Mouse (Mus musculus) liver, postnatal 0 days (tissue): ENCODE measurements around the gene Hps4. TPM values are rescaled to one million over a fixed set of nuclear protein-coding genes. Genes with fewer than 3 reads are reported as not detected.

Experiments used
- ATAC-seq: fragments of 200-750 bp; cut with Nextera tagmentation; 2 replicates; pipeline ENCODE4 v1.8.0; 2017; ENCODE audit warnings: mild to moderate bottlenecking, moderate library complexity
- DNase-seq: peaks from one replicate; pipeline ENCODE4 v3.0.0-alpha.2; 2016
- H3K27ac ChIP-seq: fragments of 300-500 bp; sonication (generic); 2 replicates; pipeline ENCODE4 v1.5.1; 2014; ENCODE audit warnings: antibody characterized with exemption, moderate library complexity, mild to moderate bottlenecking, low read depth
- H3K27me3 ChIP-seq: fragments of 300-500 bp; sonication (generic); 2 replicates; pipeline ENCODE4 v1.6.1; 2014; ENCODE audit warnings: low read length, control low read depth, mixed read lengths; ENCODE audit not compliant: insufficient read depth
- H3K36me3 ChIP-seq: fragments of 300-500 bp; sonication (generic); replicated peaks from 2 replicates; pipeline ENCODE4 v1.6.1; 2014; ENCODE audit warnings: mild to moderate bottlenecking, control low read depth, low read length, moderate library complexity, mixed read lengths; ENCODE audit not compliant: insufficient read depth
- H3K4me1 ChIP-seq: fragments of 300-500 bp; sonication (generic); 2 replicates; pipeline ENCODE4 v1.6.1; 2014; ENCODE audit warnings: antibody characterized with exemption, mild to moderate bottlenecking, control low read depth; ENCODE audit not compliant: insufficient read depth
- H3K4me2 ChIP-seq: fragments of 300-500 bp; sonication (generic); 2 replicates; pipeline ENCODE4 v1.6.1; 2014; ENCODE audit warnings: low read depth, mild to moderate bottlenecking, low read length, moderate library complexity, mixed read lengths
- H3K4me3 ChIP-seq: fragments of 300-500 bp; sonication (generic); 2 replicates; pipeline ENCODE4 v1.5.1; 2014; ENCODE audit warnings: low read depth, low read length
- H3K9ac ChIP-seq: fragments of 300-500 bp; sonication (generic); replicated peaks from 2 replicates; pipeline ENCODE4 v1.6.1; 2014; ENCODE audit warnings: mild to moderate bottlenecking, moderate library complexity
- H3K9me3 ChIP-seq: fragments of 300-500 bp; sonication (generic); 2 replicates; pipeline ENCODE4 v1.6.1; 2016; ENCODE audit warnings: mild to moderate bottlenecking, control low read depth, low read length, mixed read lengths
- CTCF ChIP-seq: sonication (generic); IDR thresholded peaks from 2 replicates; pipeline ENCODE4 v1.5.1; 2016; ENCODE audit warnings: antibody characterized with exemption, low read depth
- EP300 ChIP-seq: IDR thresholded peaks from 2 replicates; pipeline ENCODE4 v1.6.1; 2016; ENCODE audit warnings: antibody characterized with exemption, low read depth, mild to moderate bottlenecking
- WGBS: fragments of 180-500 bp; shearing (Covaris S2); extraction: QIAGEN DNeasy Blood & Tissue Kit; methylation state at CpG from one replicate; pipeline ENCODE4 v1.1.7; 2014; ENCODE audit not compliant: insufficient replicate concordance; 5-methylcytosine and 5-hydroxymethylcytosine counted together
- polyA plus RNA-seq: library from polyadenylated mRNA; unstranded; fragments of >200 nt; fragmentation: Nextera tagmentation; extraction: Ambion mirVana; gene quantifications from 2 replicates; pipeline ENCODE4 v1.2.1, GENCODE M21; 2015

Hps4 gene
- polyA plus RNA-seq, 1 experiment from 2014 or later: 11.5 TPM

DNA sequence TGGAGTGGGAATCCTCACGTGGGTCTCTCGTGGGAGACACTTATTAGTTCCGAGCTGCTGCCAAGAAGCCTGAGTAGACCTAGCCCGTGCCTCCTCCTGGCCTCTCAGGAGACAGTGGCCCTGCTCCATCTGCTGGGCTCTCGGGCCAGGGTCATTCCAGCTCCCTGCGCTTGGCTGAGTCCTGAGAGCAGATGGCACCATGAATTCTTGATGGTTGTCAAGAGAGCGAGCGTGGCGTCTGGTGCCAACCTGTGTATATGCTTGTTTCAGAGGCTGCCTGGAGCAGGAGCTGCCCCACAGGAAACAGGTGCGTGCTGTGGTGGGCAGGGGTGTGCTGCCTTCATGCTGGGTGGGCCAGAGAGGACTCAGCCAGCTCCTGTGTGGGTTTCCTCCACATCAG, 25.8 kb downstream of the Hps4 start:
- Histone ChIP-seq H3K36me3 (peaks cover 22% of the 10 kb centered on the region), H3K4me1 (no peaks in the 10 kb centered on the region)

DNA sequence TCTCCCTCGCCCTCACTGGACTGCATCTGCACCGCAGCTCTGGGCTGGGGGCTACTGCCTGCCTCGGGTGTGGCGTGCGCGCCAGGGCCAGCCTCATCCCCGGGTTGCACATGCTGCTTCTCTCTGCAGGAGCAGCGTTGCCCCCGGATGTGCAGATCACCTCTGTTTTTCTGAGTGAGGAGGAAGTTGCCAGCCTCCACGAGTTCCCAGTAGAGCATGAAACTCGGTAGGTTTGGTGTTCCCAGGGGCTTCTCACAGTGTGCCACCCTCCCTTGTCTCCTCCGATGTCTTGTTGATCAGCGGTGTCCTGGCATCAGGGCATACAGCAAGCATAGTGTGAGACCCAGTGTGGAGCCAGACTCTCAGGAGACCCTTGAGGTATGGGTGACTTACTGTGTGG, 26.4 kb downstream of the Hps4 start:
- no peak overlapping the region for H3K9ac ChIP-seq
- H3K4me1 ChIP-seq: no peaks in the 10 kb centered on the region
- H3K9me3 ChIP-seq: no peaks in the 10 kb centered on the region
- H3K27ac ChIP-seq: no peak overlapping the region
- no peaks in the 10 kb centered on the region for H3K27me3 ChIP-seq
- DNase-seq: no peak
- no peak overlapping the region for H3K4me2 ChIP-seq
- 79% methylated on average over 13 of the region's 13 CpGs for WGBS
- TF ChIP-seq CTCF (no peak), EP300 (no peak)
- H3K36me3 ChIP-seq: peaks cover 21% of the 10 kb centered on the region
- no peak overlapping the region for H3K4me3 ChIP-seq
- no peak for ATAC-seq

More for the DNA sequence above, 25.8 kb downstream of the Hps4 start:
- no peak overlapping the region for H3K4me2 ChIP-seq
- ATAC-seq (no peak), DNase-seq (no peak)
- TF ChIP-seq EP300 (no peak), CTCF (no peak)
- H3K9ac ChIP-seq: no peak overlapping the region
- H3K27me3 ChIP-seq: no peaks in the 10 kb centered on the region
- no peaks in the 10 kb centered on the region for H3K9me3 ChIP-seq
- H3K4me3 ChIP-seq: no peak overlapping the region
- WGBS: 82% methylated on average over 10 of the region's 10 CpGs
- no peak overlapping the region for H3K27ac ChIP-seq

DNA sequence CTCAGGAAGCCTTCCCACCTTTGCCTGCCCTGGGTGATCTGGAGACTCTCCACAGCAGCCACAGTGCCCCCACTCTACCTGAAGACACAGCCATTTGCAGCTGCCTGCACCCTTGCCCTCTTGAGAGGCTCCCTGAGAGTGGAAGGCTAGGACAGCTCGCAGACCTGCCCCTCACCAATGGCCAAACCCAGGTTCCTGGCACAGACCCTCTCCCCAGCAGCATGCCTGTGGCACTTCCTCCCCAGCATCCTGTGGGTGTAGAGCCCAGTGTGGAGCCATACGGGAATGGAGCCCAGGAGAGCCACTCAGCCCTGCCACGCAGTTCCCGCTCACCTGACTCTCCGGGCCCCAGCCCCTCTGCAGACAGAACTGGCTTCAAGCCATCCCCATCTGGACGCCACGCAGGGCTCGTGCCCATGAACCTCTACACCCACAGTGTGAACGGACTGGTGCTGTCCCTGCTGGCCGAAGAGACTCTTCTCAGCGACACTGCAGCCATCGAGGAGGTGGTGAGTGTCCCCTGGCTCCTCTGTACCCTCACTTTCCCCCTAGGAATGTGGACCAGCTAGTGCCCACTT, 27.4 kb downstream of the Hps4 start:
- 87% methylated on average over 12 of the region's 12 CpGs for WGBS
- Histone ChIP-seq H3K9me3 (no peaks in the 10 kb centered on the region), H3K27ac (no peak overlapping the region), H3K4me1 (no peaks in the 10 kb centered on the region), H3K4me3 (no peak overlapping the region), H3K36me3 (peaks cover 19% of the 10 kb centered on the region), H3K4me2 (no peak overlapping the region), H3K9ac (no peak overlapping the region), H3K27me3 (no peaks in the 10 kb centered on the region)
- ATAC-seq (no peak), DNase-seq (no peak)
- TF ChIP-seq EP300: no peak
- no peak for TF ChIP-seq CTCF

DNA sequence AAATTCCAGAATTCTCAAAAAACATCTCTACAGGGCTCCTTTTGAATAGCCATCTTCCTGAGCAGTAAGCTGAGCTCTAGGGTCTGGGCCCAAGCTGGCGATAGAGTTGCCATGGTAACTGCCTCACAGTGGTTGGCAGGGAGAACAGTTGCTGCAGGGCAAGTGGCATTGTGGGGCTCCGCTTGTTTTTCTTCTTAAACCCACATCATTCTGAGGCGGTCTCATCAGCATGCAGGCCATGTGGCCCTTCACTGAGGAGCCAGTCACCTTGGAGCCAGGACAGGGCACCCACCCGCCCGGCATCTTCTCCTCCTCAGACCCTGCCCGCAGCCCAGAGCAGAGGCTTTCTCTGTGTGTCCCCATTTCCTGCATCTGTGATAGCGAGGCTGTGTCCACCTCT, 29.1 kb downstream of the Hps4 start:
- peaks cover 20% of the 10 kb centered on the region for H3K36me3 ChIP-seq
- H3K9me3 ChIP-seq: no peaks in the 10 kb centered on the region
- WGBS: 70% methylated on average over 7 of the region's 7 CpGs
- no peaks in the 10 kb centered on the region for H3K4me1 ChIP-seq
- ATAC-seq: no peak
- no peak overlapping the region for H3K27ac ChIP-seq
- H3K4me3 ChIP-seq: no peak overlapping the region
- no peaks in the 10 kb centered on the region for H3K27me3 ChIP-seq
- no peak for DNase-seq
- TF ChIP-seq EP300 (no peak), CTCF (no peak)
- no peak overlapping the region for H3K9ac ChIP-seq
- no peak overlapping the region for H3K4me2 ChIP-seq

DNA sequence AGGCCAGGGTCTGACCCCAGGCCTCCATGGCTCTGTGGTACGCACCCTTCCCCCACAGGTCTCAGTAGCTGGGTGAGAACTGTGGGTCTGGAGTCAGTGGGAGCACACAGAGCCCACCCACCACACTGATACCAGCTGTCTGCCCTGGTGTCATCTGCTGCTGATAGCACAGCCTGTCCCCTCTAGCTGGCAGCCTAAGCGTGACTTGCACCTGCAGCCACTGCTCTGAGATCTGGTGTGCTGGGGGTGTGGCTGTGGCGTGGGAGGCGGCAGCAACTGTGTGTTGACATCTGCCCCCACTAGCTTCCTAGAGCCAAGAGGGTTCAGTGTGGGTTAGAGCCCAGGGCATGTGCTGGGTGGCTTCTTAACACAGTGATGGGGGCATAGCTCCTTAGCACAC, 33.2 kb downstream of the Hps4 start:
- peaks cover 14% of the 10 kb centered on the region for H3K36me3 ChIP-seq
- DNase-seq (no peak), ATAC-seq (no peak)
- H3K9ac ChIP-seq: no peak overlapping the region
- no peak overlapping the region for H3K4me2 ChIP-seq
- no peaks in the 10 kb centered on the region for H3K9me3 ChIP-seq
- no peaks in the 10 kb centered on the region for H3K27me3 ChIP-seq
- H3K4me1 ChIP-seq: no peaks in the 10 kb centered on the region
- WGBS: 67% methylated on average over 4 of the region's 4 CpGs
- no peak overlapping the region for H3K4me3 ChIP-seq
- TF ChIP-seq EP300: no peak
- no peak for TF ChIP-seq CTCF
- H3K27ac ChIP-seq: no peak overlapping the region

DNA sequence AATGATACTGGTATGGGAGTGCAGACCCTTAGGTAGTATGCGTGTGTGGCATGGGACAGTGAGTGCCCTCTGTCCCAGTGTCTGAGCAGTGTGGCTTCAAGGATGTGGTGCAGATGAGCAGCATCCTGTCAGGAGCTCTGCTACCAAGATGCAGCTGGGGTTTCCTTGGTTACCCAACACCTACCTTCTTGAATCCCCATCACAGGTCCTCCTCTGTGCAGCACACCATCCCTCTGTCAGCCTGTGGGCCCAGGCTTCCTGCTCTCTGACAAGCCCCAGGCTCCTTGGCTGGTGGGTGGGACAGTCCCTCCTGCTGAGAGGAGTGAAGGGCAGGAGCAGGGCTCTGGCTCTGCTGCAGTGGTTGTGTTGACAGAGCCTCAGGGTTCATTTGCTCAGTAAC, 34.5 kb downstream of the Hps4 start:
- ATAC-seq: no peak
- TF ChIP-seq EP300: no peak
- TF ChIP-seq CTCF: no peak

DNA sequence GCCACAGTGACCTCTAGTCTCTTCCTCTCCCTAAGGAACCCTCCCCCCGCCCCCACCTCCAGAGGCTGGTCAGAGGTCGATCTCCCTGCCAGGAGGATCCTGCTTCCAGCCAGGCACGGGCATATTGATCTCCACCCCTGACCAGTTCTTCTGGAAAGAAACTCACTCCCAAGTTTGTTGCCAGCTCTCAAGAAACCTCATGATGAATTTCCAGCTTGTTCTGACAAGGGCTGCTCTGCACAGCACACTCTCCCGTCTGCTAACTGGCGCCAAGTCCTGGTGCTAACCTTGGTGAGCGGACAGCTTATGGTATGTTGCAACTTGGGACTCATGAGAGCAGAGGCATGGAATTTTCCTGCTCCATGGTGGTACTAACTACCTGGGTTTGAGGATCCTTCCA, 35.8 kb downstream of the Hps4 start:
- TF ChIP-seq EP300 (no peak), CTCF (no peak)
- ATAC-seq (no peak), DNase-seq (no peak)
- Histone ChIP-seq H3K9me3 (no peaks in the 10 kb centered on the region), H3K4me3 (no peak overlapping the region), H3K27ac (no peak overlapping the region), H3K36me3 (peaks cover 9% of the 10 kb centered on the region), H3K27me3 (no peaks in the 10 kb centered on the region), H3K4me2 (no peak overlapping the region), H3K4me1 (no peaks in the 10 kb centered on the region), H3K9ac (no peak overlapping the region)
- 68% methylated on average over 6 of the region's 6 CpGs for WGBS

More for the DNA sequence above, 34.5 kb downstream of the Hps4 start:
- Histone ChIP-seq H3K36me3 (peaks cover 11% of the 10 kb centered on the region), H3K4me2 (no peak overlapping the region), H3K9ac (no peak overlapping the region), H3K4me1 (no peaks in the 10 kb centered on the region), H3K27ac (no peak overlapping the region), H3K4me3 (no peak overlapping the region), H3K27me3 (no peaks in the 10 kb centered on the region), H3K9me3 (no peaks in the 10 kb centered on the region)
- no peak for DNase-seq
- 90% methylated on average over 1 of the region's 1 CpGs for WGBS
